Mouse (Mus musculus) kidney, adult 2 months (tissue): ENCODE measurements around the gene Sost.

Experiments
- CTCF ChIP-seq: fragments of 200-500 bp; conservative IDR thresholded peaks from 2 replicates; pipeline ENCODE4 v1.5.1; 2011; ENCODE audit warnings: low read depth, mild to moderate bottlenecking, control low read depth, low read length, moderate library complexity, mixed read lengths; ENCODE audit not compliant: insufficient read depth, insufficient read length
- POLR2A ChIP-seq: fragments of 200-500 bp; IDR thresholded peaks from one replicate; pipeline ENCODE4 v1.6.1; 2011; ENCODE audit warnings: low read depth, low read length, control low read depth

- TF ChIP-seq POLR2A (no peak), CTCF (no peak)
Measured at GRCm38 (mm10) chr11:101953441-101953840, 13.4 kb downstream of the Sost start.
